Mouse (Mus musculus) layer of hippocampus, adult 9-11 months (tissue): ENCODE data around the gene Gm49395.

Source experiments
- DNase-seq: peaks from one replicate; pipeline ENCODE4 v3.0.0; 2022

The Gm49395 gene

GRCm38 (mm10) chr13:115042652-115043051 is 59.1 kb downstream of the Gm49395 start:
- no peak for DNase-seq

- no peak for DNase-seq
Observed at GRCm38 (mm10) chr13:115037304-115037703, 64.4 kb downstream of the Gm49395 start.

- no peak for DNase-seq
Observed at GRCm38 (mm10) chr13:115035387-115035786, 66.3 kb downstream of the Gm49395 start.

- no peak for DNase-seq
Observed at GRCm38 (mm10) chr13:115033135-115033534, 68.6 kb downstream of the Gm49395 start.

GRCm38 (mm10) chr13:115031177-115032000 is 70.3 kb downstream of the Gm49395 start:
- peak; percentile 19 for DNase-seq

- no peak for DNase-seq
Observed at GRCm38 (mm10) chr13:115025394-115025793, 76.3 kb downstream of the Gm49395 start.

GRCm38 (mm10) chr13:115022117-115022787 is 79.5 kb downstream of the Gm49395 start:
- DNase-seq = no peak

GRCm38 (mm10) chr13:115021411-115021810 is 80.3 kb downstream of the Gm49395 start:
- no peak for DNase-seq

GRCm38 (mm10) chr13:115020727-115021126 is 81.0 kb downstream of the Gm49395 start:
- DNase-seq = no peak

- no peak for DNase-seq
Observed at GRCm38 (mm10) chr13:115017545-115017944, 84.2 kb downstream of the Gm49395 start.

- no peak for DNase-seq
Observed at GRCm38 (mm10) chr13:115011547-115011946, 90.2 kb downstream of the Gm49395 start.

- no peak for DNase-seq
Observed at GRCm38 (mm10) chr13:115006213-115006835, 95.4 kb downstream of the Gm49395 start.

- DNase-seq = no peak
Observed at GRCm38 (mm10) chr13:115005342-115005741, 96.4 kb downstream of the Gm49395 start.

- no peak for DNase-seq
Observed at GRCm38 (mm10) chr13:115003444-115004053, 98.2 kb downstream of the Gm49395 start.

- no peak for DNase-seq
Observed at GRCm38 (mm10) chr13:115002837-115003236, 98.9 kb downstream of the Gm49395 start.

GRCm38 (mm10) chr13:115002155-115002554 is 99.6 kb downstream of the Gm49395 start:
- no peak for DNase-seq

- no peak for DNase-seq
Observed at GRCm38 (mm10) chr13:114999582-114999981, 102.1 kb downstream of the Gm49395 start.

GRCm38 (mm10) chr13:114998100-114998499 is 103.6 kb downstream of the Gm49395 start:
- DNase-seq = no peak

- peak; percentile 21 for DNase-seq
Observed at GRCm38 (mm10) chr13:114992260-114993014, 109.3 kb downstream of the Gm49395 start.

GRCm38 (mm10) chr13:114987668-114988067 is 114.1 kb downstream of the Gm49395 start:
- no peak for DNase-seq

GRCm38 (mm10) chr13:114987161-114987560 is 114.6 kb downstream of the Gm49395 start:
- DNase-seq = no peak
